Mouse (Mus musculus) stomach, embryonic 14.5 days (tissue): ENCODE results near the gene Vwc2. TPM values are rescaled to one million over a fixed set of nuclear protein-coding genes. Genes with fewer than 3 reads are reported as not detected.

Experiments
- ATAC-seq: fragments of 200-750 bp; cut with Nextera tagmentation; 2 replicates; pipeline ENCODE4 v1.8.0; 2017; ENCODE audit warnings: low read depth, moderate TSS enrichment; ENCODE audit not compliant: insufficient number of reproducible peaks, insufficient read depth, low FRiP score
- H3K27ac ChIP-seq: fragments of 300-500 bp; sonication (generic); 2 replicates; pipeline ENCODE4 v1.5.1; 2014; ENCODE audit warnings: mild to moderate bottlenecking, low read length, moderate library complexity, mixed read lengths
- H3K27me3 ChIP-seq: fragments of 300-500 bp; sonication (generic); 2 replicates; pipeline ENCODE4 v1.6.1; 2014; ENCODE audit warnings: low read length, control low read depth, mixed read lengths; ENCODE audit not compliant: control insufficient read depth, insufficient read depth
- H3K36me3 ChIP-seq: fragments of 300-500 bp; sonication (generic); 2 replicates; pipeline ENCODE4 v1.6.1; 2014; ENCODE audit warnings: mild to moderate bottlenecking, control low read depth, low read length, moderate library complexity, mixed read lengths; ENCODE audit not compliant: control insufficient read depth, insufficient read depth
- H3K4me1 ChIP-seq: fragments of 300-500 bp; sonication (generic); 2 replicates; pipeline ENCODE4 v1.6.1; 2014; ENCODE audit warnings: low read length, control low read depth, mixed read lengths; ENCODE audit not compliant: control insufficient read depth, insufficient read depth
- H3K4me2 ChIP-seq: fragments of 300-500 bp; sonication (generic); replicated peaks from 2 replicates; pipeline ENCODE4 v1.6.1; 2014; ENCODE audit warnings: low read depth, low read length, control low read depth
- H3K4me3 ChIP-seq: fragments of 300-500 bp; sonication (generic); 2 replicates; pipeline ENCODE4 v1.5.1; 2014; ENCODE audit warnings: low read depth, low read length, control low read depth
- H3K9ac ChIP-seq: fragments of 300-500 bp; sonication (generic); replicated peaks from 2 replicates; pipeline ENCODE4 v1.6.1; 2014; ENCODE audit warnings: low read depth, mild to moderate bottlenecking, control low read depth, low read length, moderate library complexity, mixed read lengths
- H3K9me3 ChIP-seq: fragments of 300-500 bp; sonication (generic); 2 replicates; pipeline ENCODE4 v1.6.1; 2016; ENCODE audit warnings: low read depth, low read length, control low read depth; ENCODE audit not compliant: control insufficient read depth
- WGBS: fragments of 180-500 bp; shearing (Covaris S2); extraction: QIAGEN DNeasy Blood & Tissue Kit; methylation state at CpG from one replicate; pipeline ENCODE4 v1.1.7; 2014; 5-methylcytosine and 5-hydroxymethylcytosine counted together
- polyA plus RNA-seq: library from polyadenylated mRNA; unstranded; fragments of >200 nt; fragmentation: Nextera tagmentation; extraction: Ambion mirVana; gene quantifications from 2 replicates; pipeline ENCODE4 v1.2.1, GENCODE M21; 2014

Gene Vwc2
- polyA plus RNA-seq, 1 experiment from 2014 or later, result 2.1 TPM

DNA sequence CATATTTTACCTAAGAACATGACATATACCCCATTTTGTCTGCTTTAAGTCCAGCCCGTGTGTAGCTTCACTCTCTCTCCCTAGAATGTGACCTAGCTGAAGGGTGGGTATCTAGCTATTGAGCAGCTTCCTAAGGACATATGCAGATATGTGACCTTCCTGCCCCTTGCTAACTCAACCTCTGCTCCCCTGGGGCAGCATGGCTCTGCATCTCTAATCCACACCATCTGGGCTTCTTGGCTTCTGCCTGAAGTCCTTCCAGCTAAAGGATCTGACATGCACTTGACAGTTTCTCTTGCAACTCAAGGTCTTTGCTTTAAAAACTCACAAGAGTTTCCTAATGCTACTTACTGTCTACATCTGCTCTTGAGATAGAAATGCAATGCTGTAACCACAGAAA lies 38.7 kb downstream of the Vwc2 start:
- no peak overlapping the region for H3K27ac ChIP-seq
- H3K9me3 ChIP-seq, result no peaks in the 10 kb centered on the region
- no peaks in the 10 kb centered on the region for H3K4me1 ChIP-seq
- ATAC-seq, result no peak
- no peak overlapping the region for H3K4me2 ChIP-seq
- WGBS, result 48% methylated on average over 1 of the region's 1 CpGs
- no peak overlapping the region for H3K4me3 ChIP-seq
- no peak overlapping the region for H3K9ac ChIP-seq
- H3K36me3 ChIP-seq, result no peaks in the 10 kb centered on the region
- H3K27me3 ChIP-seq, result no peaks in the 10 kb centered on the region

DNA sequence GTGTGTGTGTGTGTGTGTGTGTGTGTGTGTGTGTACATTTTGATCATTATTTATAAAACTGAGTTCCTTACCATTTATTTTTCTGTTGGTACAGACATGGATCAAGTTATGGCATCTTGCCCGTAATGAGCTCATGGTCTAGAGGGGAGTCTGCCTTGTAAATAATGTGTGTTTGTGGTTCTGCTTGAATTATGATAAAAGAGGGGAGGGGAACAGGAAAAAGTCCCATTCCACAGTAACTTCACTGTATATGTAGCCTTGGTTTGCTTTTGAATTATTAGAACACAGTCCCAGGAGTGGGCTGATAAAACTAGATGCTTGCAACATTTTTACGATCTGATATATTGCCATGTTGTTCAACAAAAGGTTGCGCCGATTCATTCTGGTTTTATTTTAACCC lies 57.4 kb downstream of the Vwc2 start:
- Histone ChIP-seq H3K9me3 (no peaks in the 10 kb centered on the region), H3K4me1 (no peaks in the 10 kb centered on the region), H3K4me2 (no peak overlapping the region), H3K27ac (no peak overlapping the region), H3K36me3 (no peaks in the 10 kb centered on the region), H3K9ac (no peak overlapping the region), H3K27me3 (no peaks in the 10 kb centered on the region), H3K4me3 (no peak overlapping the region)
- 85% methylated on average over 4 of the region's 4 CpGs for WGBS
- ATAC-seq, result no peak

DNA sequence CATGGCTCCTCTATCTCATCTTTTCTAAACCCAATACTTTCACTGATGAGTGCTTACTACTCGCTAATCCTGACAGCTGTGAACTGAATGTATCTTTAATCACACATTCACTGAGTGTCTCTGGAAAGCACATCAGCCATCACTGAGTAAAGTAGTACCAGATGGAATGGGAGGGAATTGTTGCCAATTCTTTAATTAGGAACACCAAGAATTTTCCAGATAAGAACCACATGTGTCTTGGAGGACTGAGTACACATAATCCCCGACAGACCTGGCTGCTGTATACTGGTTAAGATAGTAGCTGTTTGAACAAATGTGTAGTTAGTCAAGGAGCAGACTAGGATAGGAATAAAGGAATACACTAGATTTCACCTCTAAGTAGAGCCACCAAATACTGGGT lies 61.2 kb downstream of the Vwc2 start:
- Histone ChIP-seq H3K4me3 (no peak overlapping the region), H3K36me3 (no peaks in the 10 kb centered on the region), H3K9me3 (no peaks in the 10 kb centered on the region), H3K4me2 (no peak overlapping the region), H3K27me3 (no peaks in the 10 kb centered on the region), H3K27ac (no peak overlapping the region), H3K9ac (no peak overlapping the region), H3K4me1 (no peaks in the 10 kb centered on the region)
- WGBS, result 77% methylated on average over 2 of the region's 2 CpGs
- no peak for ATAC-seq

DNA sequence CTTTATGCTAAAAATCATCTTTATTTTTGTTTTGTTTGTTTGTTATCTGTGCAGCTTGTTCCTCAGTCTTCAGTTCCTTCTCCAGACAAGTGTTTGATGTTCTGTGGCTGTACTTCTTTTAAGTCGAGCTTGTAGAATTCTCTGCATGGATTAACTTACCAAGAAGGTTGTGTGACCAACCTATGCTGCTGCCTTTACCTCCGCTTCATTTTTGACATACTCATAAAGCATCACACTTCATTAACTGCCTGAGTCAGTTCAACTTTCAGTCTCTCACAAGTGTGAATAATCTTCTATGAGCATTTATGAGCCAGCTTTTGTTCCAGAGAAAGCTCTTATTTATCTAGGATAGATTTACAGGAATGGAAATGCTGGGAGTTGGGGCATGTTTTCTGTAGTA lies 68.7 kb downstream of the Vwc2 start:
- Histone ChIP-seq H3K4me2 (no peak overlapping the region), H3K27me3 (no peaks in the 10 kb centered on the region), H3K4me1 (no peaks in the 10 kb centered on the region), H3K9me3 (no peaks in the 10 kb centered on the region), H3K9ac (no peak overlapping the region), H3K27ac (no peak overlapping the region), H3K4me3 (no peak overlapping the region), H3K36me3 (no peaks in the 10 kb centered on the region)
- no peak for ATAC-seq
- 71% methylated on average over 2 of the region's 2 CpGs for WGBS

DNA sequence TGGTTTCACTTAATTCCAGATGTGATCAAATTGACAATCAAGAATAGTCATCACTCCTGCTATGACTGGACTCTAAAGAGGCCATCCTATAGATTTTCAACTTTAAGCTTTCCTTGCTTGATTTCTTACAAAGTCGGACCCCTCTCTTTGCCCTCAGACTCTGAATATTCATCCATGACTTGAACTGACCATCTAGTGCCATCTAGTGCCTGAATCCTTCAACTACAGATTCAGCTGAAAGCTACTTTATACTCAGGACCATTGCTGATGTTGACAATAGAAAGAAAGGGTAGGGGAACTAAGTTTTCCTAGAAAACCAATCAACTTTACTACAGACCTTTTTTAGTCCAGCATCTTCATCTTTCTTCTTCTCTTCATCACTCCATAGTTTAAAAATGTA lies 109.1 kb downstream of the Vwc2 start:
- no peaks in the 10 kb centered on the region for H3K9me3 ChIP-seq
- no peak overlapping the region for H3K27ac ChIP-seq
- WGBS, result 19% methylated on average over 1 of the region's 1 CpGs
- no peak overlapping the region for H3K9ac ChIP-seq
- no peak for ATAC-seq
- no peak overlapping the region for H3K4me3 ChIP-seq
- no peak overlapping the region for H3K4me2 ChIP-seq
- no peaks in the 10 kb centered on the region for H3K4me1 ChIP-seq
- H3K36me3 ChIP-seq, result no peaks in the 10 kb centered on the region
- no peaks in the 10 kb centered on the region for H3K27me3 ChIP-seq

DNA sequence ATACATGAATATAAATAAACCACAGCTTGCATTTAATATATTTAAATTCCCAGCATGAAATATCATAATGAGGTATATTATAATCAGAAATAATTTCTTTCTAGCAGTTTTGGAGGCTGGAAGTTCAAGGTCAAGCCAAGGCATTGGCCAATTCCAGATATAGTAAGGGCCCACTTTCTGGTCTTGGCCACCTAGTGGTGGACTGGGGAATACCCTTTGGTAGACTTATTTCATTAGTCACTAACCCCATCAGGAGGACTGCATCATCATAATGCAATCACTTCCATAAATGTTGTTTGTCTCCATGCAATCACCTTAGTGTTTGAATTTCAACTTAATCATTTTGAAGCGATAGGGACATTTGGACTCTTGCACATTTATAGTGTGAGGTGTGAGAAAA lies 125.3 kb downstream of the Vwc2 start:
- H3K9me3 ChIP-seq, result no peaks in the 10 kb centered on the region
- ATAC-seq, result peak; percentile 53; the same call in 1 of the 2 replicates
- 83% methylated on average over 1 of the region's 1 CpGs for WGBS
- no peaks in the 10 kb centered on the region for H3K27me3 ChIP-seq
- no peak overlapping the region for H3K4me2 ChIP-seq
- H3K4me1 ChIP-seq, result no peaks in the 10 kb centered on the region
- no peak overlapping the region for H3K4me3 ChIP-seq
- no peaks in the 10 kb centered on the region for H3K36me3 ChIP-seq
- no peak overlapping the region for H3K9ac ChIP-seq
- H3K27ac ChIP-seq, result no peak overlapping the region

DNA sequence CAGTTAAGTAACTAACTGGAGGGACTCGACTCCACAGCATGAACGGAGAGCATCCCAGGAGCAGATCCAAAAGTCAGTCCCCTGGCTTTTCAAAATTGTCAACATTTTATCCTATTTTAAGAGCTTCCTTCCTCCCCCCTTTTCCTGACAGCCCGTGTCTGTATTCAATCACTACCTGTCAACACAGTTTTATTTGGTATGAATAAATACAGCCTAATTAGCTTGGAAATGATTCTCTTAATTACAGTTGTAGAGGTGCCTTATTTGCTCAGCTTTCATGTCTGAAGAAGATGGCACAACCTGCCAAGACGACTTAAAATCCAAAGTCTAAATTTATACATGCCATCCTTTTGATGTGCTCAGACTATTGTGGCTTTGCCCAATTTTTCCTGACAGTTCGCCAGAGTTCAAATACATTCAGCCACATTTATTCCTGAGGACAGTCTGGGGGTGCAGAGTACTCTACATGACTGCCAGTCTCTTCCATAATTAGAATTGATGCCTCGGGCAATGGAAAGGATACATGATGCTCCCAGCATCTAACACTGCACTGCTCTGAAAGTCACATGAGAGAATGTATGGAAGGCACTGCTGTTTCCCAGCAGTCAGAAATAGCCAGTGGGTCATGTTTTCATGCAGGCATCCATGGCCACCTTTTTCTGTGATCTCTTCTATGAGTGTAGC lies 128.8 kb downstream of the Vwc2 start:
- Histone ChIP-seq H3K36me3 (no peaks in the 10 kb centered on the region), H3K9ac (no peak overlapping the region), H3K27me3 (no peaks in the 10 kb centered on the region), H3K9me3 (no peaks in the 10 kb centered on the region), H3K4me1 (no peaks in the 10 kb centered on the region), H3K4me3 (no peak overlapping the region), H3K27ac (no peak overlapping the region), H3K4me2 (no peak overlapping the region)
- no peak for ATAC-seq
- 64% methylated on average over 6 of the region's 6 CpGs for WGBS

DNA sequence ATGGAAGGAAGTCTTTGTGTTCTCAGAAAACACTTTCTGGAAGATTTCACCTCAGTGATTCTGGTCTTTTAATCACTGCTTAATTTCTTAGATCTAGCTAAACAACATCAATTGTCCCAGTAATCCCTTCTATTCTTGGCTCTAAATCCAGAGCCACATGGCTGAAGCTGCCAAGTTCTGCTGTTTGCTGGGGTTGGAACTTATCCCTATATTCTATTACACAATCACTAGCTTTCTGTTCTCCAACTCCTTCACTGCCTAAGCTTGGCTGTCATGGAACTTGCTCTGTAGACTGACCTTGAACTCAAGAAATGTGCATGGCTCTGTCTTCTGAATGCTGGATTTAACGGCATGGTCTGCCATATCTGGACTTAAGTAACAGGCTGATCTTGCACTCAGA lies 143.3 kb downstream of the Vwc2 start:
- Histone ChIP-seq H3K27me3 (no peaks in the 10 kb centered on the region), H3K4me2 (no peak overlapping the region), H3K36me3 (no peaks in the 10 kb centered on the region), H3K27ac (no peak overlapping the region), H3K4me3 (no peak overlapping the region), H3K9me3 (no peaks in the 10 kb centered on the region), H3K4me1 (no peaks in the 10 kb centered on the region), H3K9ac (no peak overlapping the region)
- WGBS, result 96% methylated on average over 1 of the region's 1 CpGs
- ATAC-seq, result no peak

DNA sequence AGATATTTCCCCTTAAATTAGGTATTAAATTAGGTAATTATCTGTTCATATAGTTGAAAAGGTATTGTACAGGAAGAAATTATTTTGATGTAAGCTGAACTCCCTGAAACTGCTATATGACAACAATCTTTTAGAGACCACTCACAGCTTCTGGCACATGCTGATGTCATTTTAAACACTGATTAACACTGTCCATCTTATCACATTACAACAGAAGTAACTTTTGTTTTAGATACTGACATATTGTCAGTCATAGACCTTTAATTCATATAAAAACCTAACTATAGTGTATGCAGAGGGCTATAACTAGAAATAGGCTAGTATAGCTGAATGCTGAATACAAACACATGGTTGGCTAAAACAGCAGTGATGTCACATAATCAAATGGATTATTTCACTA lies 166.1 kb downstream of the Vwc2 start:
- H3K4me1 ChIP-seq, result no peaks in the 10 kb centered on the region
- no peaks in the 10 kb centered on the region for H3K27me3 ChIP-seq
- no peak for ATAC-seq
- H3K9me3 ChIP-seq, result no peaks in the 10 kb centered on the region
- H3K9ac ChIP-seq, result no peak overlapping the region
- no peak overlapping the region for H3K4me3 ChIP-seq
- no peaks in the 10 kb centered on the region for H3K36me3 ChIP-seq
- H3K4me2 ChIP-seq, result no peak overlapping the region
- H3K27ac ChIP-seq, result no peak overlapping the region
